Mouse (Mus musculus): ENCODE measurements around the gene 5830411N06Rik. TPM values are rescaled to one million over a fixed set of nuclear protein-coding genes. Genes with fewer than 3 reads are reported as not detected.

The 5830411N06Rik gene
- total RNA-seq (2014; rRNA removed) = not detected in 2 replicates
- polyA plus RNA-seq (2015; fragmentation: Nextera tagmentation; extraction: Ambion mirVana) = 0.04 TPM in 1 of 2 replicates, not detected in the other

DNA sequence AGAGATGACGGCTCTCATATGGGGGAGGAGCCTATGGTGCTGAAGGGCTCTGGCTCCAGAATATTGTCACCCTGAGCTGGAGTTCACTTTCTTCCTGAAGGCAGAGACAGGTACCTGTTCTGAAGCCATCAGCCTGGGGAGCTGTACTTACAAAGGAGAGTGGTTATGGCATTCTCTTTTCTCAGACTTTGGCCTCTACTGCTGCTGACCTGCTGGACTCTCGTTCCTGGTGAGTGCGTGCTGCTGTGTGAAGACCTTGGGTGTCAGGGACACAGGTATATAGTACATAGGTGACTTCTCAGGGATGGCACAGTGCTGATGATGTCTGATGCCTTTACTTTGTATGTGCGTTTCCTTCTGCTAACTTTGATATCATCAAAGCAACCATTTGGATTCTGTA lies at the start of gene 5830411N06Rik:
Gene 5830411N06Rik, plus strand, starts transcription at position 69 of the 400 bp plus-strand sequence.
- H3K27ac ChIP-seq (ENCODE audit: low read depth, low read length) = no peak within 1 kb of the TSS
- WGBS = 84% methylated on average over 4 of the region's 4 CpGs
- TF ChIP-seq CTCF (IDR thresholded peaks at IDR 0.05) = no peak
- H3K4me2 ChIP-seq (ENCODE audit: low read depth, low read length, poor library complexity, severe bottlenecking) = no peak within 1 kb of the TSS
- H3K27me3 ChIP-seq (ENCODE audit: insufficient read depth, low read length) = no peaks in the 10 kb centered on the region
- no peak for DNase-seq (ENCODE audit: low spot score)
- H3K4me3 ChIP-seq (ENCODE audit: low read depth, low read length) = no peak within 1 kb of the TSS
- no peaks in the 10 kb centered on the region for H3K4me1 ChIP-seq (ENCODE audit: insufficient read depth, low read length)
- no peaks in the 10 kb centered on the region for H3K36me3 ChIP-seq (ENCODE audit: insufficient read depth, low read length)
- H3K9ac ChIP-seq (replicated peaks; ENCODE audit: low read length, poor library complexity, severe bottlenecking) = no peak within 1 kb of the TSS
- no peaks in the 10 kb centered on the region for H3K9me3 ChIP-seq (ENCODE audit: low read length)
- no peak for ATAC-seq (ENCODE audit: low FRiP score)

GRCm38 (mm10) chr7:140201090-140201489 lies 46.0 kb upstream of the 5830411N06Rik start:
- no peaks in the 10 kb centered on the region for H3K4me1 ChIP-seq (ENCODE audit: insufficient read depth, low read length)
- no peaks in the 10 kb centered on the region for H3K9me3 ChIP-seq (ENCODE audit: low read length)
- WGBS = 90% methylated on average over 4 of the region's 4 CpGs
- no peak for TF ChIP-seq CTCF (IDR thresholded peaks at IDR 0.05)
- no peak overlapping the region for H3K27ac ChIP-seq (ENCODE audit: low read depth, low read length)
- ATAC-seq (ENCODE audit: low FRiP score) (no peak), DNase-seq (ENCODE audit: low spot score) (no peak)
- no peak overlapping the region for H3K4me3 ChIP-seq (ENCODE audit: low read depth, low read length)
- H3K9ac ChIP-seq (replicated peaks; ENCODE audit: low read length, poor library complexity, severe bottlenecking) = no peak overlapping the region
- no peak overlapping the region for H3K4me2 ChIP-seq (ENCODE audit: low read depth, low read length, poor library complexity, severe bottlenecking)
- H3K27me3 ChIP-seq (ENCODE audit: insufficient read depth, low read length) = no peaks in the 10 kb centered on the region
- no peaks in the 10 kb centered on the region for H3K36me3 ChIP-seq (ENCODE audit: insufficient read depth, low read length)

DNA sequence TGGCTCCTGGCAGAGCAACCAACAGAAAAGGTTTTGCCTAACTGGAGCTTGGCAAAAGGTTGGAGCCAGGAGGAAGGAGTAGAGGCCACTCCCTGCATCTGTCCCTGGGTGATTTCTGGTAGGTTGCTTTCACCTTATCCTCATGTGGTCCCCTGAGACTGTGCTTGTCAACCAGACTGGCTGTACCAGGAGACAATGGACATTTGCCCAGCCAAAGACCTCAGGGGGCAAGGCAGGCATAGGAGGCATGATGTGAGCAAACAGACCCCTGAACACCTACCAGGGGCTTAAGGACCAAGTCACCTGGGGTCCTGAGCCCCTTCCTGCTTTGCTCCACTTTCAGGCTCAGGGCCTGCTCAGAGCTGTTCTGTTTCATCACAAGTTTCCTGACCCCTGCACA lies 41.2 kb upstream of the 5830411N06Rik start, which contains the start of gene Olfr524:
Gene Olfr524, minus strand, starts transcription at position 101 of the 400 bp plus-strand sequence.
- TF ChIP-seq CTCF (IDR thresholded peaks at IDR 0.05) = no peak
- no peak for DNase-seq (ENCODE audit: low spot score)

GRCm38 (mm10) chr7:140206904-140207303 lies 40.2 kb upstream of the 5830411N06Rik start:
- TF ChIP-seq CTCF (IDR thresholded peaks at IDR 0.05) = no peak
- ATAC-seq (ENCODE audit: low FRiP score) = no peak

More for the DNA sequence above, 41.2 kb upstream of the 5830411N06Rik start, which contains the start of gene Olfr524:
- H3K27me3 ChIP-seq (ENCODE audit: insufficient read depth, low read length) = no peaks in the 10 kb centered on the region
- no peak within 1 kb of the TSS for H3K4me2 ChIP-seq (ENCODE audit: low read depth, low read length, poor library complexity, severe bottlenecking)
- ATAC-seq (ENCODE audit: low FRiP score) = no peak
- H3K4me3 ChIP-seq (ENCODE audit: low read depth, low read length) = no peak within 1 kb of the TSS
- H3K4me1 ChIP-seq (ENCODE audit: insufficient read depth, low read length) = no peaks in the 10 kb centered on the region
- H3K9ac ChIP-seq (replicated peaks; ENCODE audit: low read length, poor library complexity, severe bottlenecking) = no peak within 1 kb of the TSS
- no peak within 1 kb of the TSS for H3K27ac ChIP-seq (ENCODE audit: low read depth, low read length)
- H3K36me3 ChIP-seq (ENCODE audit: insufficient read depth, low read length) = no peaks in the 10 kb centered on the region
- H3K9me3 ChIP-seq (ENCODE audit: low read length) = no peaks in the 10 kb centered on the region

DNA sequence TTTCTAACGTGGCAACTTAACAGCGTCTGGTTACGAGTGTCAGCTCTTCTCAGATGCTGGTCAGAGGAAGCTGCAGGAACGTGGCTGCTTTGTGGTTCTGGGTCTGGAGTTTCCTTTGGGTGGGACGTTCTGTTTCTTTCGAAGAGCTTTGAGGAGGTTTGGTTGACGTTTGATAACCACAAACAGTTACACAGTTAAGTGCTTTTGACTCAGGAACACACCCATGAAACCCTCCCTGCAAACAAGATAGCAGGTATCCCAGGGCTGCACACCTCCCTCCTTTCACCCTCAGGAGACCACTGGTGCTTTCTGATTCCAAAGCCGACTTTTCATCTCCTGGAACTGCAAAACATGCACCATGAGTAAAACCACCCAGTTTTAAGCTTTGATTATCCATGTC lies 38.9 kb upstream of the 5830411N06Rik start:
- DNase-seq (ENCODE audit: low spot score) (no peak), ATAC-seq (ENCODE audit: low FRiP score) (no peak)
- Histone ChIP-seq H3K4me1 (ENCODE audit: insufficient read depth, low read length) (no peaks in the 10 kb centered on the region), H3K4me3 (ENCODE audit: low read depth, low read length) (no peak overlapping the region), H3K27ac (ENCODE audit: low read depth, low read length) (no peak overlapping the region), H3K4me2 (ENCODE audit: low read depth, low read length, poor library complexity, severe bottlenecking) (no peak overlapping the region), H3K9me3 (ENCODE audit: low read length) (no peaks in the 10 kb centered on the region), H3K27me3 (ENCODE audit: insufficient read depth, low read length) (no peaks in the 10 kb centered on the region), H3K36me3 (ENCODE audit: insufficient read depth, low read length) (no peaks in the 10 kb centered on the region), H3K9ac (replicated peaks; ENCODE audit: low read length, poor library complexity, severe bottlenecking) (no peak overlapping the region)
- 83% methylated on average over 8 of the region's 8 CpGs for WGBS
- no peak for TF ChIP-seq CTCF (IDR thresholded peaks at IDR 0.05)

More at GRCm38 (mm10) chr7:140206904-140207303, 40.2 kb upstream of the 5830411N06Rik start:
- H3K27me3 ChIP-seq (ENCODE audit: insufficient read depth, low read length) = no peaks in the 10 kb centered on the region
- H3K9ac ChIP-seq (replicated peaks; ENCODE audit: low read length, poor library complexity, severe bottlenecking) = no peak overlapping the region
- H3K4me2 ChIP-seq (ENCODE audit: low read depth, low read length, poor library complexity, severe bottlenecking) = no peak overlapping the region
- no peak overlapping the region for H3K27ac ChIP-seq (ENCODE audit: low read depth, low read length)
- WGBS = 80% methylated on average over 3 of the region's 3 CpGs
- no peaks in the 10 kb centered on the region for H3K4me1 ChIP-seq (ENCODE audit: insufficient read depth, low read length)
- H3K9me3 ChIP-seq (ENCODE audit: low read length) = no peaks in the 10 kb centered on the region
- DNase-seq (ENCODE audit: low spot score) = no peak
- H3K4me3 ChIP-seq (ENCODE audit: low read depth, low read length) = no peak overlapping the region
- H3K36me3 ChIP-seq (ENCODE audit: insufficient read depth, low read length) = no peaks in the 10 kb centered on the region

- no peaks in the 10 kb centered on the region for H3K36me3 ChIP-seq (ENCODE audit: insufficient read depth, low read length)
- H3K4me2 ChIP-seq (ENCODE audit: low read depth, low read length, poor library complexity, severe bottlenecking) = no peak overlapping the region
- H3K9me3 ChIP-seq (ENCODE audit: low read length) = no peaks in the 10 kb centered on the region
- H3K27ac ChIP-seq (ENCODE audit: low read depth, low read length) = no peak overlapping the region
- no peak for ATAC-seq (ENCODE audit: low FRiP score)
- H3K27me3 ChIP-seq (ENCODE audit: insufficient read depth, low read length) = no peaks in the 10 kb centered on the region
- no peak for TF ChIP-seq CTCF (IDR thresholded peaks at IDR 0.05)
- no peaks in the 10 kb centered on the region for H3K4me1 ChIP-seq (ENCODE audit: insufficient read depth, low read length)
- WGBS = 84% methylated on average over 3 of the region's 3 CpGs
- DNase-seq (ENCODE audit: low spot score) = no peak
- H3K4me3 ChIP-seq (ENCODE audit: low read depth, low read length) = no peak overlapping the region
- H3K9ac ChIP-seq (replicated peaks; ENCODE audit: low read length, poor library complexity, severe bottlenecking) = no peak overlapping the region
Observed at GRCm38 (mm10) chr7:140208677-140209076, 38.4 kb upstream of the 5830411N06Rik start.
